Mouse (Mus musculus): Measurements from ENCODE around the gene Mdm4.

DNA sequence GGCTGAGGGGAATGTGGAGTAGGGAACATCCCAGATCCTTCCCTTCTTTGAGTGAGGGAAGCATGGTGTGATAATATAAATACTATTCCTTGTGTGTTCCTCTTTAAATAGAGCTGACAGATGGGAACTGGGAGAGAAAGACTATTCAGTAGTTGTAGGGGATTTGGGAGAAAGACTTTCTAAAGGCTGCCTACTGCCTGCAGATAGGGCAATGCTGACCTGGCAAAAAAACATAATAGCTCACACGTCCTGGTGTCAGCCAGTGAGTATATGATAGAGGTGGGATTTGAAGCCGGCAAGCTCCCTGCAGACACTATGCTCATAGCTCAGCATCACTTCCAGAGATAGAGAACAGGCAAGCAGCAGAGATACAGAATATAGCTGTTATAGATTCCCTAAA lies 18.3 kb upstream of the Mdm4 start:
- no peak for TF ChIP-seq GATA1 (IDR thresholded peaks at IDR 0.05; ENCODE audit: borderline replicate concordance, low read length)
- TF ChIP-seq FLI1 (IDR thresholded peaks at IDR 0.05; ENCODE audit: low read length): no peak

All from megakaryocyte, embryonic 14.5 days (primary cell).